Mouse (Mus musculus): ENCODE data around the gene Tsfm.

- peak; percentile 54 for TF ChIP-seq CTCF (IDR thresholded peaks at IDR 0.05; ENCODE audit: low read depth)
- TF ChIP-seq EP300 (IDR thresholded peaks at IDR 0.05; ENCODE audit: low read depth), result no peak
These were observed 18.9 kb upstream of the Tsfm start for GRCm38 (mm10) chr10:127049395-127050118.
